Mouse (Mus musculus): ENCODE results near the gene Slc6a6. TPM values are rescaled to one million over a fixed set of nuclear protein-coding genes. Genes with fewer than 3 reads are reported as not detected.
A peak's percentile ranks its signal among the peaks of the same experiment; 100 is the strongest.

Gene Slc6a6
- polyA plus RNA-seq, 1 experiment from 2014 or later: 82.9 TPM

DNA sequence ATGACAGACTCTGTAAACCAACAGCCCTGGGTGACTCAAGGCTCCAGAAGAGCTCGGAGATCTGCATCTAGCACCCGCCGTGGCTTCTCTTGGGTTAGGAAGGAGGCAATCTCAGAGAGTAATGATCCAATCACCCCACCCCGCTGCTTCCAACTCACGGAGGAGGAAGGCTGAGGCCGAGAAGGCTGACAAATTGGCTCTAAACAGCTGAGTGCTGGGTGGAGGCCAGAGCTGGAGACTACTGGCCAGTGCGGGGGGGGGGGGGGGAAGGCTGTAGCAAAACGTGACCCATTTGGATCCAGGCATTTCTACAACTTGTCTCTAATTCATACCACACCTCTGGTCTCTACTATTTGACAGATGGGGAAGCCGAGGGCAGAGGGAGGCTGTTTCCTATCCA is 95.4 kb downstream of the Slc6a6 start:
- H3K9me3 ChIP-seq (ENCODE audit: low read length): no peaks in the 10 kb centered on the region
- 43% methylated on average over 8 of the region's 9 CpGs for WGBS
- no peak overlapping the region for H3K27ac ChIP-seq (ENCODE audit: low read length)

DNA sequence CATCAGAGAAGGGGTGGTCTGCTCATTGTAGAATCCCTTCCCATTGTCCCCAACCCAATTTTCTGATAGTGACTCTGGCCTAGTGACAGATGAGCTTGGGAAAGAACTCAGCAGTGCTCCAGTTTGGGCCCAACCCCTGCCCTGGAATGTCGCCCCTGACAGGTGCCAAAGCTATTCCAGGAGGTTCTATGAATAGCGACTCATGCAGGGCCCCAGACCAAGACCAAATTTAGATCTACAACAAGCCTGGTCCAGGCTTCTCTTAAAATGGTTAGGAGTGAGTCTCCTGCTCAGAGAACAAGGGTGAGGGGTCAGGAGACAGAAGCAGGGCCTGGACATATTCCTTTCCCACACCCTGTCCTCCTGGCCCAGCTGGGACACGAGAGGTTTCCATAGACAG is 101.2 kb downstream of the Slc6a6 start:
- ATAC-seq (ENCODE audit: low FRiP score, low TSS enrichment): no peak
- no peak overlapping the region for H3K4me3 ChIP-seq (ENCODE audit: low read length)
- WGBS: 77% methylated on average over 3 of the region's 3 CpGs
- no peak overlapping the region for H3K4me2 ChIP-seq (replicated peaks; ENCODE audit: low read depth, low read length)
- no peak overlapping the region for H3K27ac ChIP-seq (ENCODE audit: low read length)
- H3K9me3 ChIP-seq (ENCODE audit: low read length): no peaks in the 10 kb centered on the region
- no peaks in the 10 kb centered on the region for H3K27me3 ChIP-seq (ENCODE audit: insufficient read depth, low read length)
- no peaks in the 10 kb centered on the region for H3K36me3 ChIP-seq (ENCODE audit: insufficient read depth, low read length)
- no peak overlapping the region for H3K9ac ChIP-seq (replicated peaks; ENCODE audit: low read length)
- no peaks in the 10 kb centered on the region for H3K4me1 ChIP-seq (ENCODE audit: insufficient read depth, low read length)

More for the DNA sequence above, 95.4 kb downstream of the Slc6a6 start:
- Histone ChIP-seq H3K36me3 (ENCODE audit: insufficient read depth, low read length) (no peaks in the 10 kb centered on the region), H3K27me3 (ENCODE audit: insufficient read depth, low read length) (no peaks in the 10 kb centered on the region), H3K4me3 (ENCODE audit: low read length) (no peak overlapping the region), H3K4me2 (replicated peaks; ENCODE audit: low read depth, low read length) (no peak overlapping the region), H3K9ac (replicated peaks; ENCODE audit: low read length) (no peak overlapping the region), H3K4me1 (ENCODE audit: insufficient read depth, low read length) (no peaks in the 10 kb centered on the region)
- ATAC-seq (ENCODE audit: low FRiP score, low TSS enrichment): no peak

DNA sequence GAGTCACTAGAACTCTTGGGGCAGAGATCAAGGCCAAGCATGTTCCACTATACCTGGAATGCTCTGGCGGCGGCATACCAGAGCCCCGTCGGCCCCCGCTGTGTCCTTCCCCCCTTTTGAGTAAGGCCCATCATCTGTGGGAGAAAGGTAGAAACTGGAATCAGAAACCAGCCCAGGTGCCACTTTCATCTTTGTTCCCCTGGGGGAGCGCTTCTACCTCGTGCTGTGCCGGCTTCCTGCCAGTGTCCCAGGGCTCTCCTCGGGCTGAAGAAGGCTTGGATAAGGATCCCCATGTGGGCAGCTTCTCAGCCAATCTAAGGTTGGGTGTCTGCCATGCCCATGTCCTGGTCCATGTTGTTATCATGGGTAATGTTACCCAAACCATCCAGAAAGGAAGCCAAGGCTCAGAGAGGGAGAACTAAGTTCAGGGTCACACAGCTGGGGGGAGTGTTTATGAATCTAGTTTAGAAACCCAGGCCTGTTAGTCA is 104.5 kb downstream of the Slc6a6 start:
- H3K4me3 ChIP-seq (ENCODE audit: low read length): no peak overlapping the region
- no peak for ATAC-seq (ENCODE audit: low FRiP score, low TSS enrichment)
- H3K27ac ChIP-seq (ENCODE audit: low read length): no peak overlapping the region
- no peaks in the 10 kb centered on the region for H3K36me3 ChIP-seq (ENCODE audit: insufficient read depth, low read length)
- no peak overlapping the region for H3K9ac ChIP-seq (replicated peaks; ENCODE audit: low read length)
- no peak overlapping the region for H3K4me2 ChIP-seq (replicated peaks; ENCODE audit: low read depth, low read length)
- H3K4me1 ChIP-seq (ENCODE audit: insufficient read depth, low read length): no peaks in the 10 kb centered on the region
- 85% methylated on average over 9 of the region's 9 CpGs for WGBS
- H3K27me3 ChIP-seq (ENCODE audit: insufficient read depth, low read length): no peaks in the 10 kb centered on the region
- H3K9me3 ChIP-seq (ENCODE audit: low read length): no peaks in the 10 kb centered on the region

DNA sequence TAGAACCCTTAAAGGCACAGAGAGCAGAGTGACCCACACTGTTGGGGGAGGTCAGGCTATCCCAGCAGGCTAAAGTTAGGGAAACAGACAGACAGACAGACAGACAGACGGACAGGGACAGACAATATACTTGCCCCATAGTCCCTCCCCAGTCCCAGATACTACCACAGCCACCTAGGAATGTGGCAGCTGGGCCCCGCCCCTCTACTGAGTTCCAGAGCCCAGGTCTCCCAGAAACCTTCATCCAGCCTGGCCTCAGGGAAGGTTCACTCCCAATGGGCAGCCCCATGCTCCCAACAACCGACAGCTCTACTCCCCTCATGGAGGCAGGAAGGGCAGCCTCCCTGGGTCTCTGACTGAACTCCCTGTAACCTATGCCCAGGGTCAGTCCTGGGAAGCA is 111.8 kb downstream of the Slc6a6 start:
- no peaks in the 10 kb centered on the region for H3K36me3 ChIP-seq (ENCODE audit: insufficient read depth, low read length)
- no peak overlapping the region for H3K9ac ChIP-seq (replicated peaks; ENCODE audit: low read length)
- no peak overlapping the region for H3K27ac ChIP-seq (ENCODE audit: low read length)
- H3K4me1 ChIP-seq (ENCODE audit: insufficient read depth, low read length): peaks cover 10% of the 10 kb centered on the region; the same call in 1 of the 2 replicates
- no peaks in the 10 kb centered on the region for H3K9me3 ChIP-seq (ENCODE audit: low read length)
- H3K4me2 ChIP-seq (replicated peaks; ENCODE audit: low read depth, low read length): 0 out of 2 replicates have a peak overlapping the region, but pooled peaks have one; percentile 1
- H3K27me3 ChIP-seq (ENCODE audit: insufficient read depth, low read length): no peaks in the 10 kb centered on the region
- WGBS: 60% methylated on average over 3 of the region's 3 CpGs
- H3K4me3 ChIP-seq (ENCODE audit: low read length): no peak overlapping the region
- ATAC-seq (ENCODE audit: low FRiP score, low TSS enrichment): 0 out of 2 replicates have a peak, but pooled peaks have one; percentile 24

DNA sequence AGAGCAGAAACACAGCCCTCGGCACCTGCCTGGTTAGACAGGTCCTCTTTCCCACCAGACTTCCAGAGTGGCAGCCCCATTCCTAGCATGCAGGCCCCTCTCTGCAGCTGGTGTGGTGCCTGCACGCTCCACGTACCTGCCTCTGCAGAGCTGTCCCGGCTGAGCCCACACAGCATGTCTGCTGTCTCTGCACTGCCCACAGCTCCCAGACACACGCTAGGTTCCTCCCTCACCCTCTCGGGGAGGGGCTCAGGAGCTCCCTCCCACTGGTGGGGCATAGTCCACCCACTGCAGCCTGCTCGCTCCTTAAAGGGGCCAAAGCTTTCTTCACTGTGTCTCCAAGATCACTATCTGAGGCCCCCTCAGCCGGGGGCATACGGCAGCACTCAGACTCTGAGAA is 112.2 kb downstream of the Slc6a6 start:
- H3K36me3 ChIP-seq (ENCODE audit: insufficient read depth, low read length): no peaks in the 10 kb centered on the region
- no peaks in the 10 kb centered on the region for H3K27me3 ChIP-seq (ENCODE audit: insufficient read depth, low read length)
- no peak overlapping the region for H3K9ac ChIP-seq (replicated peaks; ENCODE audit: low read length)
- no peak overlapping the region for H3K4me3 ChIP-seq (ENCODE audit: low read length)
- no peaks in the 10 kb centered on the region for H3K9me3 ChIP-seq (ENCODE audit: low read length)
- no peak overlapping the region for H3K27ac ChIP-seq (ENCODE audit: low read length)
- ATAC-seq (ENCODE audit: low FRiP score, low TSS enrichment): peak; percentile 82
- H3K4me1 ChIP-seq (ENCODE audit: insufficient read depth, low read length): peaks cover 10% of the 10 kb centered on the region; the same call in 1 of the 2 replicates
- WGBS: 34% methylated on average over 9 of the region's 9 CpGs
- 0 out of 2 replicates have a peak overlapping the region, but pooled peaks have one; percentile 1 for H3K4me2 ChIP-seq (replicated peaks; ENCODE audit: low read depth, low read length)

DNA sequence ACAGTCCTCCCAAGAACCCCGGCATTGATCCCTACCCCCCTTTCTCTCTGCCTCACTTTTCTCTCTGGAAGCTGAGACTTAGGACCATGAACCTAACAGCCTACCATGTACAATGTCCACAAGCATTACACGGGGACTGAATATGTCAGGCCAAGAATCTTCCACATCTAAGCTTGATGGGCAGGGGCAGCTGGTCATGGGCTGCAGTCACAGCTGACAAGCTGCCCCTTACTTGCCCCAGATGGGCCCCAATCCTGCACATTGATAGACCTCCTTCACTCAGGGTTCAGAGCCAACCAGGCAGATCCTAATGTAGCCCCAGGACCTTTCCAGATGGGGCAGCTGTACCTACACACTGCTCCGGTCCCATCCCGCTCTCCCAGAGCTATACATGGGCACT is 112.9 kb downstream of the Slc6a6 start:
- no peak overlapping the region for H3K4me3 ChIP-seq (ENCODE audit: low read length)
- peaks cover 10% of the 10 kb centered on the region; the same call in 1 of the 2 replicates for H3K4me1 ChIP-seq (ENCODE audit: insufficient read depth, low read length)
- no peaks in the 10 kb centered on the region for H3K27me3 ChIP-seq (ENCODE audit: insufficient read depth, low read length)
- H3K27ac ChIP-seq (ENCODE audit: low read length): no peak overlapping the region
- no peak overlapping the region for H3K4me2 ChIP-seq (replicated peaks; ENCODE audit: low read depth, low read length)
- H3K9me3 ChIP-seq (ENCODE audit: low read length): no peaks in the 10 kb centered on the region
- WGBS: 90% methylated on average over 4 of the region's 4 CpGs
- no peaks in the 10 kb centered on the region for H3K36me3 ChIP-seq (ENCODE audit: insufficient read depth, low read length)
- no peak overlapping the region for H3K9ac ChIP-seq (replicated peaks; ENCODE audit: low read length)
- no peak for ATAC-seq (ENCODE audit: low FRiP score, low TSS enrichment)

DNA sequence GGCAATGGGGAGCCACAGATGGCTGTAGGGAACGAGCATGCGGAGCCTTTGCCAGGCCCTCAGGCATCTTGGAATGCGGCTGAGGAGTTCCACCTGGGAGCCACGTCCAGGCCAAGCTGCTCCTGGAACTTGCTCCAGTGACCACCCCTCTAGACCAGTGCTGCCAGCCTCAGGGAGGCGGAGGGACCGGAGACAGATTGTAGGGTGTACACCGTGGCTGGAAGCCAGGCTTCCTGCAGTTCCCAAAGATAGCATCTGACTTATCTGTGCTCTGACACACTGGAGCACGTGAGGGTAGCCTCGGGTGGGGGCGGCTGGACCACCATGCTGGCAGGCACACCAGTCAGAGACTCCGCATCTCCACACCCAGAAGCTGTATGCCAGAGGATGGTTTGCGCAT is 114.6 kb downstream of the Slc6a6 start:
- ATAC-seq (ENCODE audit: low FRiP score, low TSS enrichment): no peak
- WGBS: 61% methylated on average over 12 of the region's 12 CpGs

DNA sequence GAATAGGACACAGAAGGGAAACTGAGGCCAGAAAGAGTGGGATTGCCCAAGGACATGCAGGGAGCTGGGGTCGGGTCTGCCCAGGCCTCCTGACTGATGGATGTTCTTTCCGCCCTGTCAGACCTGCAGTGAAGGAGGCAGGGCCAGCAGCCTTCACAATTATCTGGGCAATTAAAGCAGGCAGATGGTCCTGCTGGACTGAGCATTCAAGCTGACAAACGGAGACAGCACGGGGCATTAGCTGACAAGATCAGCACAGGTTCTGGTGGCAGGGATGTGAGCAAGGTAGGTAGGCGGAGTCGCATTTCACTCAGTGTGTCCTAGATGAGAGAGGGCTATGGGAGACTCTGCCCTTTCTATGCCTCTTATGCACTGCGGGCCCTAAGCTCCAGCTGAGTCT is 120.3 kb downstream of the Slc6a6 start:
- WGBS: 35% methylated on average over 7 of the region's 7 CpGs
- no peak overlapping the region for H3K9ac ChIP-seq (replicated peaks; ENCODE audit: low read length)
- H3K4me2 ChIP-seq (replicated peaks; ENCODE audit: low read depth, low read length): no peak overlapping the region
- peaks cover 36% of the 10 kb centered on the region for H3K27me3 ChIP-seq (ENCODE audit: insufficient read depth, low read length)
- no peak overlapping the region for H3K4me3 ChIP-seq (ENCODE audit: low read length)
- H3K27ac ChIP-seq (ENCODE audit: low read length): no peak overlapping the region
- H3K9me3 ChIP-seq (ENCODE audit: low read length): no peaks in the 10 kb centered on the region
- H3K4me1 ChIP-seq (ENCODE audit: insufficient read depth, low read length): 0 out of 2 replicates have a peak, but pooled peaks cover 10% of the 10 kb centered on the region
- no peak for ATAC-seq (ENCODE audit: low FRiP score, low TSS enrichment)
- H3K36me3 ChIP-seq (ENCODE audit: insufficient read depth, low read length): no peaks in the 10 kb centered on the region

More for the DNA sequence above, 114.6 kb downstream of the Slc6a6 start:
- H3K9me3 ChIP-seq (ENCODE audit: low read length): no peaks in the 10 kb centered on the region
- H3K4me1 ChIP-seq (ENCODE audit: insufficient read depth, low read length): peaks cover 10% of the 10 kb centered on the region; the same call in 1 of the 2 replicates
- H3K4me2 ChIP-seq (replicated peaks; ENCODE audit: low read depth, low read length): no peak overlapping the region
- H3K4me3 ChIP-seq (ENCODE audit: low read length): no peak overlapping the region
- no peaks in the 10 kb centered on the region for H3K27me3 ChIP-seq (ENCODE audit: insufficient read depth, low read length)
- H3K9ac ChIP-seq (replicated peaks; ENCODE audit: low read length): no peak overlapping the region
- H3K27ac ChIP-seq (ENCODE audit: low read length): no peak overlapping the region
- no peaks in the 10 kb centered on the region for H3K36me3 ChIP-seq (ENCODE audit: insufficient read depth, low read length)

DNA sequence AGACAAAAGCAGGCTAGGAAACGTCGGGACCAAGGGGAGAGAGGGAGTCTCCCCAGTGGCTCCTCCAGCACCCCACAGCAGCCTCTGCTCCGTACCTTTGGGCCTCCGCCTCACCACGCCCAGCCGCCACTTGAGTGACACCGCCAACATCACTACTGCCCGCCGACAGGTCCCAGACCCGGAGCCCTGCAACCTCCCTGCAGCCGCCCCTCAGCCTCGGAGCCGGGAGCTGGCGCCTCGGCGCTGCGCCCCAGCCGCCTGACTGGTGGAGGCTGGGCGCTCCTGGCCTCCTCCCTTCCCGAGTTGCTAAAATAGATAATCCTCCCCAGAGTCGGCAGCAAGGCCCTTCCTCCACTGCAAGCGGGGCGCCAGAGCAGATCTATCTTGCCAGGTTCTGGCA is 123.3 kb downstream of the Slc6a6 start:
- H3K36me3 ChIP-seq (ENCODE audit: insufficient read depth, low read length): no peaks in the 10 kb centered on the region
- H3K27ac ChIP-seq (ENCODE audit: low read length): no peak overlapping the region
- 2% methylated on average over 23 of the region's 23 CpGs for WGBS
- peaks cover 36% of the 10 kb centered on the region for H3K27me3 ChIP-seq (ENCODE audit: insufficient read depth, low read length)
- no peak for ATAC-seq (ENCODE audit: low FRiP score, low TSS enrichment)
- H3K9ac ChIP-seq (replicated peaks; ENCODE audit: low read length): peak overlapping the region; percentile 4; the same call in 1 of the 2 replicates
- H3K4me2 ChIP-seq (replicated peaks; ENCODE audit: low read depth, low read length): peak overlapping the region; percentile 43
- H3K9me3 ChIP-seq (ENCODE audit: low read length): no peaks in the 10 kb centered on the region
- 0 out of 2 replicates have a peak, but pooled peaks cover 7% of the 10 kb centered on the region for H3K4me1 ChIP-seq (ENCODE audit: insufficient read depth, low read length)
- peak overlapping the region; percentile 11; the same call in 1 of the 2 replicates for H3K4me3 ChIP-seq (ENCODE audit: low read length)

DNA sequence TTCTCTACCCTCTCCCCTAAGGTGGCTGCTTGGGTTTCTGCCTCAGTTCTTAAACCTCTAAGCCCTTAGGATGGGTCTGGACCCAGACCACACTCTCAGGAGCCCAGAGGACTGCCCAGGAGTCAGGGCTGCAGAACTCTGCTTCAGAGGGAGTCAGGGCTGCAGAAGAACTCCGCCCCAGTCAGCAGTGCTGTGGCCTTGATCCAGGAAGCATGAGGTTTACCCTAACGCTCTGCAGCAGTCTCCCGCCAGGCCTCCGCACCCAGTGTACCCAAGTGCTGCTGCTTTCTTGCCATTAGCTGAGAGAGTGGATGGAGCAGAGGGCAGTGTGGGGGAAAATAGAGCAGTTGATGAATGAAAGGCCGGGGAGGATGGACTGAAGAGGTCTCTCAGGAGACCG is 124.2 kb downstream of the Slc6a6 start:
- H3K27me3 ChIP-seq (ENCODE audit: insufficient read depth, low read length): peaks cover 36% of the 10 kb centered on the region
- 58% methylated on average over 6 of the region's 6 CpGs for WGBS

More for the DNA sequence above, 124.2 kb downstream of the Slc6a6 start:
- no peaks in the 10 kb centered on the region for H3K36me3 ChIP-seq (ENCODE audit: insufficient read depth, low read length)
- no peak overlapping the region for H3K9ac ChIP-seq (replicated peaks; ENCODE audit: low read length)
- H3K4me1 ChIP-seq (ENCODE audit: insufficient read depth, low read length): 0 out of 2 replicates have a peak, but pooled peaks cover 7% of the 10 kb centered on the region
- no peak overlapping the region for H3K4me3 ChIP-seq (ENCODE audit: low read length)
- H3K27ac ChIP-seq (ENCODE audit: low read length): no peak overlapping the region
- ATAC-seq (ENCODE audit: low FRiP score, low TSS enrichment): no peak
- H3K4me2 ChIP-seq (replicated peaks; ENCODE audit: low read depth, low read length): no peak overlapping the region
- H3K9me3 ChIP-seq (ENCODE audit: low read length): no peaks in the 10 kb centered on the region

Measured in kidney, embryonic 16.5 days (tissue).